5 mouse cellular contexts compared by ENCODE assay signal in the genomic region with DNA sequence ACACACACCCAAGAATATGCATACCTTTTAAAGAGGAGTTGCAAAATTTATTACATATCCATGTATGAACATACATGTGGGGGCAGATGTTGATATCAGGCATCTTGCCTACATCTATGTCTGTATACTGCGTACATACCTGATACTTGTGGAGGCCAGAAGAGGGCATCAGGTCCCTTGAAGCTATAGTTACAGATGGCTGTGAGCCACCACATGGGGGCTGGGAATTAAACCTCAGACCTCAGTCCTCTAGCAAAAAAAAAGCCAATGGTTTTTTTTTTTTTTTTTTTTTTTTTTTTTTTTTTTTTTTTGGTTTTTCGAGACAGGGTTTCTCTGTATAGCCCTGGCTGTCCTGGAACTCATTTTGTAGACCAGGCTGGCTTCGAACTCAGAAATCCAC. TPM values are rescaled to one million over a fixed set of nuclear protein-coding genes. Genes with fewer than 3 reads are reported as not detected.
DNase-seq lines count a peak whose midpoint lies in the region; ATAC-seq and TF ChIP-seq lines count a peak whose summit lies in the region.
"Not testable (repeated sequence)": the region's sequence is repeated elsewhere in the genome, so short reads cannot be mapped to it uniquely, and the experiment has no call there.

No protein-coding gene starts in this region.

- H3K4me1 ChIP-seq in CH12.LX (ENCODE audit: control insufficient read depth in 1 of 2, insufficient read depth in 2 of 2); ES-E14 (ENCODE audit: control insufficient read depth in 2 of 2, insufficient read depth in 2 of 2, low read length in 2 of 2, poor library complexity in 1 of 2); intestine, postnatal 0 days (replicated peaks; ENCODE audit: control insufficient read depth, insufficient read depth, low read length): not testable (repeated sequence)

- H3K9ac ChIP-seq in CH12.LX (ENCODE audit: insufficient read depth, low read depth); ES-E14 (ENCODE audit: insufficient read depth, low read depth, low read length, poor library complexity, severe bottlenecking); intestine, postnatal 0 days (ENCODE audit: low read depth, low read length): not testable (repeated sequence)

- peak in 1 of 2 experiments; percentile 38; a peak in 2 of 4 replicates for TF ChIP-seq CTCF in CH12.LX (conservative IDR thresholded peaks at IDR 0.05 in 1 of 2, IDR thresholded peaks at IDR 0.05 in 1 of 2; ENCODE audit: low read depth in 2 of 2, low read length in 2 of 2)
- TF ChIP-seq CTCF in intestine, postnatal 0 days (IDR thresholded peaks at IDR 0.05; ENCODE audit: low read depth): 0 out of 2 replicates have a peak, but pooled peaks have one; percentile 9

- H3K27me3 ChIP-seq in CH12.LX (replicated peaks); intestine, postnatal 0 days (replicated peaks; ENCODE audit: control insufficient read depth, insufficient read depth, low read length): not testable (repeated sequence)

- TF ChIP-seq RAD21 in CH12.LX (IDR thresholded peaks at IDR 0.05; ENCODE audit: low read depth, low read length): peak; percentile 0; the same call in 1 of the 2 replicates

- H3K4me2 ChIP-seq in CH12.LX (ENCODE audit: insufficient read depth, low read depth, poor library complexity, severe bottlenecking); intestine, postnatal 0 days (replicated peaks; ENCODE audit: low read depth): not testable (repeated sequence)

- DNase-seq in A20 (ENCODE audit: low read depth, low spot score) (peak; percentile 9), CH12.LX (ENCODE audit: extremely low read depth) (peak; percentile 9), R1 (ENCODE audit: low read depth, low spot score) (peak; percentile 59)
- DNase-seq in ES-E14 (ENCODE audit: low read depth, low spot score): not testable (repeated sequence)

- not testable (repeated sequence) for H3K27ac ChIP-seq in CH12.LX (ENCODE audit: insufficient read depth, low read depth); ES-E14 (ENCODE audit: insufficient read depth, low read depth, low read length, poor library complexity, severe bottlenecking); intestine, postnatal 0 days (ENCODE audit: low read depth, low read length)

- dilution Hi-C loops in CH12.LX (cut with MboI; ENCODE audit: extremely low pct_ligation_motif_present, extremely low pct_unique_long_range_greater_than_20kb, low sequenced_read_pairs): not testable (repeated sequence)

- not testable (repeated sequence) for ATAC-seq in intestine, postnatal 0 days

- not testable (repeated sequence) for H3K79me2 ChIP-seq in CH12.LX (replicated peaks; ENCODE audit: control insufficient read depth, extremely low read depth, insufficient read depth, poor library complexity, severe bottlenecking)

- H3K9me3 ChIP-seq in CH12.LX (replicated peaks; ENCODE audit: low read length); ES-E14 (ENCODE audit: control insufficient read depth, insufficient read depth, low read depth, low read length); intestine, postnatal 0 days (ENCODE audit: control insufficient read depth): not testable (repeated sequence)

- not testable (repeated sequence) for H3K36me3 ChIP-seq in CH12.LX (replicated peaks in 1 of 2; ENCODE audit: control insufficient read depth in 1 of 2, insufficient read depth in 1 of 2, low read length in 1 of 2); ES-E14 (ENCODE audit: control insufficient read depth, insufficient read depth, low read length, poor library complexity, severe bottlenecking); intestine, postnatal 0 days (ENCODE audit: control insufficient read depth, insufficient read depth)

- TF ChIP-seq EP300 in CH12.LX (IDR thresholded peaks at IDR 0.05; ENCODE audit: low read length): not testable (repeated sequence)

- in situ Hi-C loops in CH12.LX (cut with MboI; ENCODE audit: low pct_ligation_motif_present, low pct_unique_long_range_greater_than_20kb, low sequenced_read_pairs); ES-E14 (cut with MboI; ENCODE audit: low sequenced_read_pairs in 2 of 2, unreplicated experiment in 2 of 2): not testable (repeated sequence)

- TF ChIP-seq POLR2A in CH12.LX (IDR thresholded peaks at IDR 0.05; ENCODE audit: low read depth, low read length): not testable (repeated sequence)

- H3K4me3 ChIP-seq in CH12.LX (replicated peaks in 1 of 3; ENCODE audit: low read depth in 2 of 3, low read length in 2 of 3, poor library complexity in 1 of 3); ES-E14 (ENCODE audit: insufficient read depth in 1 of 2, low read depth in 1 of 2, low read length in 2 of 2, poor library complexity in 1 of 2, severe bottlenecking in 1 of 2); intestine, postnatal 0 days (ENCODE audit: low read depth, low read length): not testable (repeated sequence)

- WGBS in intestine, postnatal 0 days: 97% methylated on average over 2 of the region's 3 CpGs

TF ChIP-seq in CH12.LX, 34 proteins besides CTCF, POLR2A, EP300 and RAD21:
- peak; percentile 22; the same call in 1 of the 2 replicates for TF ChIP-seq SMC3 (IDR thresholded peaks at IDR 0.05; ENCODE audit: low read depth, low read length)
- peak; percentile 24; the same call in 1 of the 2 replicates for TF ChIP-seq ZNF384 (IDR thresholded peaks at IDR 0.05; ENCODE audit: low read depth, low read length)
TF ChIP-seq in CH12.LX: peak in this region for 2; not testable (repeated sequence) for 32.

TF ChIP-seq in ES-E14, 5 proteins besides CTCF, POLR2A, EP300 and RAD21:
- TF ChIP-seq ZNF384 (IDR thresholded peaks at IDR 0.05; ENCODE audit: low read depth, low read length): peak; percentile 87

RNA-seq across cellular contexts. Expression of gene Camk2b, which starts 30.5 kb away (rescaled TPM):
- total RNA-seq in CH12.LX (2012; rRNA removed) (0.08 and 0.50 TPM in 2 replicates), CH12.LX (2014; rRNA removed) (0.11 and 0.19 TPM in 2 replicates), ES-E14 (2012; rRNA removed) (6.4 and 14.1 TPM in 2 replicates)
- polyA plus RNA-seq in CH12.LX (2012; ENCODE audit: insufficient read length, low read depth): 0.25 and 0.26 TPM in 2 replicates
- polyA plus RNA-seq in intestine, postnatal 0 days (2015; fragmentation: Nextera tagmentation; extraction: Ambion mirVana): 11.9 and 12.1 TPM in 2 replicates
